Mouse (Mus musculus) hindlimb bud, embryonic 11.5 days (tissue): ENCODE measurements at regions not wholly inside any gene's neighbourhood (a gene's known extent, or its start where the extent isn't known, plus 50 kb on each side); places are given as distances from the start of the nearest gene placed in this dataset.

Source experiments
- DNase-seq: peaks from one replicate; pipeline ENCODE4 v3.0.0-alpha.2; 2012; ENCODE audit warnings: low read depth, low spot score; ENCODE audit errors: extremely low spot score

DNA sequence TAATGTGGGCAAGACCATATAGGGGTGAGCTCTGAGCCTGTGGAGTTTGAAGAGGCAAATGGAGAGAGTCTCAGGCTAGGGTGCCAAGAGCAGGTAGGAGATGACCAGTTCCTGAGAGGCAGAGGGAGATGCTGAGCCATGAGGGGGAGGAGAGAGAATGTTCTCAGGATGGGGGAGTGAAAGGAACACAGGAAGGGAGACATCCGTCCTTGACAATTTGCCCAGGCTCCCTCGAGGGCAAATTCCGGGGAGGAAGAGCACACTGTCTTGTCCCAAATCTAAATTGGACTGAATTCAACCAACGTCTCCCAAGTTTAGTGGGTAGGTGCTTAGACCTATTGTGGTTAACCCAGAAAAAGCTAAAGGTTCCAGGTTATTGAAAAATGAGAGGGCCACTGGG, 81.2 kb upstream of the Nck2 start:
- DNase-seq: no peak

DNA sequence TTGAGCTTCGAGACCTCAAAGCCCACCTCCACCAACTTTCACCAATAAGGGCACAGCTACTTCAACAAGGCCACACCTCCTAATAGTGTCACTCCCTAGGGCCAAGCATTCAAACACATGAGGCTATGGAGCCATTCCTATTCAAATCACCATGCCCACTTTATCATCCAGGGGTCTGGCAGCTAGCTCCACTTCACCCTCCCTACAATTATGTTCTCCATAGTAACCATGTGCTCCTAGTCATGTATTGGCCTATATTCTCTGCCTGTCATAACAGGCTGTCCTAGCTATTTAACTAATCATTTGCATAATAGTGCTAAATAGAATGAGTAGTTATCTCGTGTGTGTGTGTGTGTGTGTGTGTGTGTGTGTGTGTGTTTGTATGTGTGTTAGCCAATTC, 77.9 kb upstream of the Nck2 start:
- DNase-seq: no peak

DNA sequence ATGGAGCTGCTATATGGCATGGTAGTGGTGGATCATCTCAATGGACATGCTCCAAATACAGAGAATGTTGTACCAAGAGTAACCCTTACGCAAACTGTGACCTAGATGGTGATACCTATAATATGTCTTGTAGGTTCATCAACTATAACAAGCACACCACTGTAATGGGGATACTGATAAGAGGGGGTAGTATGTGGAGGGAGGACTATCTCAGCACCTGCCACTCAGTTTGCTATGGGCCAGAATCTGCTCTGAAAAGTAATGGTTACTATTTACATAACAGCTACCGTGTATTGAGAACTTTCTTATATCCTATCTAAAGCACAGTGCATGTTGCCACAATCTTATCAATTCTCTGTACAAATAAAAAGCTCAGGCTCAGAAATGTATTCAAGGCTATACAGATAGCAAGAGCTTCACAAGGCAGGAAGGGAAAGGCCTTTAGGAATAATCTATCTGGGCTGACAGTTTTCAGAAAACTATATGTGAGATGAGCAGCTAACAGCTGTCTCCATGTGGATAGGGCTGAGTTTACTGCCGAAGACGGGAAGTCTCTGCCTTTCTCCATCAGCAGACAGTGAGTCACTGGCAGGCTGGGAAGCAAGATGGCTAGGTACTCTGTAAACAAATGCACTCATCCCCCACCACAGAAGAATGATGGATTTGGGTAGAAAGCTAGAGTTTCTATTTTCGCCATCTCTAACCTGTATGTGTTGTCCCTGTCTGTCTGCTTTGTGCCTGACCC, 77.1 kb upstream of the Nck2 start:
- DNase-seq: no peak

DNA sequence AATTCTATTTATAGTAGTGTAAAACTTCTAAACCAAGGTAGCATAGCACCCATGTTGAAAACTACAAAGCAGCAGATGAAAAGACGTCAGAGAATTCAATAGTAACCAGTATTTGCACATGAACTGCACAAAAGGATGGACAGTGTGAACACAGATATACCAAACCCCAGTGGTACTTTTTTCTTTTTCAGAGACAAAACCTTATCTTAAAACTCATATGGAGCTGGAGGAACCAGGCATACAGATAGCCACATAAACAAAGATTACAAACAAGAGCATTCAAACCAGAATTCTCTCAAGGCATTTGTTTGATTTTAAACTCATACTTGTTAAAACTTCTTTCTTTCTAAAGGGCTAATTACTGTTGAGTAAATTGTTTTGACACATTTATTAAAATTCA, 72.5 kb upstream of the Nck2 start:
- no peak for DNase-seq

DNA sequence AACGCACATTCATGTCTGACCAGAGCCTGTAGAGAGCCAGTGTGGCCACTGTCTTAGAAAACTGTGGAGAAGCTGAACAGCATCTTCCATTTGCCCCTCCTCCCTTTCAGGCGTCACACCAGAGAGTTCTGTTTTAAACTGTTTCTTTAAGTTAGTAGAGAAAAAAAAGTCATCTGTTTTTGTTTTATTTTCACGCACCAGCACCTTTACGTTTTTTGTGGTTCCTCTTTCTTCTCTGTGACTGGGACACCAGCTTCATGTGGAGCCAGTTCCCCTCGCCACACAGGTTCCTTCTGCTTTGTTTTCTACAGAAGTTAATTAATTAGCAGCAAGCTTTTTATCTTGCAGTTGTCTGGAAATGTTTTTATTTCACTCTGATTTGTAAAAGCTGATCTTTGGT, 69.4 kb upstream of the Nck2 start:
- DNase-seq: no peak

DNA sequence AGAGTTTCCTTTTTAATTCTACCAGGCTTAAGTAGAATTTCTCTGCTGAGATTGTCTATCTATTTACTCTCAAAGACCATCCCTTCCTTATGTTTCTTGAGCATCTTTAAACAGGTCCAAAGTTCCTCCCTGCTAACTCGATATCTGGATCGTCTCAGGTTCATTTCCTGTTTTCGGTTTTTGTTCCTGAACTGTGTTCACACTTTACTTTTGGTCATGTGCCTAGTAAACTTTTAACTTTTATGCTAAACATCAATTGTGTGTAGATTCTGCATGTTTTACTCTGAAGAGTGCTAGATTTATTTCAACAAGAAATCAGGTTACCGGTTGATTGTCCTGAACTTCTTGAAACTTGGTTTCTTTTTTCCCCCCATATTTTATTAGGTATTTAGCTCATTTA, 68.5 kb upstream of the Nck2 start:
- no peak for DNase-seq

DNA sequence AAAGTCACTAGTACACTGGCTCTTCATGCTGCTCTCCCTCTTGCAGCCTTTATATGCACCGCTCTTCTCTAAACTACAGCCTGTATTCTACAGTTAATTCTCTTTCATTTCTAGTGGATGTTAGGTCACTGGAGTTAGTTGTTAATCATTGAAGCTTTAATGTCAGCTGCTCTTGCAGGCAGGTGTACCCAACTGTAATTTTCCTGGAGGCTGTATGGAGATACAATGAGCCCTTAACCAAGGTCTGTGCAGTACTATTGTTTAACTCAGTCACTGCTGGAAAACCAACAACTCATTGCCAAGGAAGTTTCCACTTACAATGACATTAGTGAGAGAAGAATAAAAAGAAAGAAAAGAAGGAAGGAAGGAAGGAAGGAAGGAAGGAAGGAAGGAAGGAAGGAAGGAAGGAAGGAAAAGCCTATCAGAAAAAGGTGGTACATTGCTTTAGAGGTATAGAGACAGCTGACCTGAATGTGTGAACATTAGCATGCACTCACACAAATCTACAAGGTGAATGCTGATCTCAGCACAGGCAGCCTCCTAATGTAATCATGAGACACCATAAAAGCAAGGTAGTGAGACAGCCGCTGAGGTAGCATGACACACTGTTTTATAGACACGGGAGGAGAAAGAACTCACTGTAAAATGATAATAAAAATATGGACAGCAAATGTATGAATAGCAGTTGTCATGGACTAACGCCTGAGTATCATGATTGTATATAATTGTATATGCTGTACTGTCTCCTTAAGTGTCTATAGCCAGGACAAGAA, 66.7 kb upstream of the Nck2 start:
- no peak for DNase-seq

DNA sequence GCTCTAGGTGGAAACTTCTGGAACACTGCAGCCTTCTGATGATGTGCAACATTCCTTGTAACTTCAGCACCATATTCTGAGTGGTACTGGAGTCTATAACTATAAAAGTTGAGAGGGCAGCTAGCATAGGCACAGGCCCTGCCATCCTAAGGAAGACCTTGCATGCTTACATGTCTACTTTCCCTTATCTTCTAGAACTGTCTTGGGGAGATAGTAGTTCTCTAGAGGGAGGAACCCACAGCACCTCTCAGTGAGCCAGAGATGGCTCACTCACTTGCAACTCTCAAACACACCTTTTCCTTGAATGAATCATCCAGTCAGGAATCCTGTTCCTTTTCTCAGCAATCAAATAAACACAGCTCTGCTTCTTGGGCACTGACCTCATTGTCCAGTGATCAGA, 59.4 kb upstream of the Nck2 start:
- DNase-seq: no peak

DNA sequence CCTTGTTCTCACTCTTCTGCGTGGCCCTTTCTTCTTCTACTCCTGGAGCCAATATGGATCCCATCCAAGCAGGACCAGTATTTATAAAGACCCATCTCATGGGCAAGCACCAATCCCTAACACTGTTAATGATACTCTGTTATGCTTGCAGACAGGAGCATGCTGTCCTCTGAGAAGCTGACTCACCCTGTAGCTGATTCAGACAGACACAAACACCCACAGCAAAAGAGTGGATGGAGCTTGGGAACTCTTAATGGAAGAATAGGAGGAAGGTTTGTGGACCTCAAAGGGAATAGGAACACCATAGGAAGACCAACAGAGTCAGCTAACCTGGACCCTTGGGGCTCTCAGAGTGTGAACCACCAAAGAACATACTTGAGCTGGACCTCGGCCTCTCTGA, 50.3 kb upstream of the Nck2 start:
- no peak for DNase-seq
